Mouse (Mus musculus): Measurements from ENCODE around the gene Zdhhc14. TPM values are rescaled to one million over a fixed set of nuclear protein-coding genes. Genes with fewer than 3 reads are reported as not detected.

Zdhhc14 gene
- polyA plus RNA-seq, 1 experiment, result 0.86 TPM

- Histone ChIP-seq H3K27me3 (ENCODE audit: control insufficient read depth, insufficient read depth, insufficient read length) (peaks cover 4% of the 10 kb centered on the region), H3ac (ENCODE audit: control insufficient read depth, insufficient read length) (no peak overlapping the region), H3K4me2 (ENCODE audit: low read depth) (no peak overlapping the region), H3K36me3 (ENCODE audit: control insufficient read depth, insufficient read depth) (no peaks in the 10 kb centered on the region), H3K4me3 (no peak overlapping the region), H3K79me2 (ENCODE audit: control insufficient read depth, insufficient read depth) (no peaks in the 10 kb centered on the region)
- TF ChIP-seq TCF12 (IDR thresholded peaks at IDR 0.05; ENCODE audit: insufficient read depth, poor library complexity, severe bottlenecking), result no peak
- no peak for TF ChIP-seq MYOD1 (IDR thresholded peaks at IDR 0.05; ENCODE audit: control insufficient read depth in 1 of 3, insufficient read length in 2 of 3, low read depth in 2 of 3)
- no peak for TF ChIP-seq MAX (IDR thresholded peaks at IDR 0.05; ENCODE audit: low read depth)
- no peak for TF ChIP-seq E2F4 (IDR thresholded peaks at IDR 0.05; ENCODE audit: insufficient read depth)
- no peak for TF ChIP-seq TCF3 (IDR thresholded peaks at IDR 0.05; ENCODE audit: insufficient read length, low read depth)
- no peak for TF ChIP-seq POLR2AphosphoS2 (IDR thresholded peaks at IDR 0.05; ENCODE audit: insufficient read length, low read depth)
- no peak for TF ChIP-seq CEBPB (IDR thresholded peaks at IDR 0.05; ENCODE audit: insufficient read depth, poor library complexity, severe bottlenecking)
- no peak for TF ChIP-seq SRF (IDR thresholded peaks at IDR 0.05; ENCODE audit: control insufficient read depth, insufficient read length, low read depth)
- TF ChIP-seq POLR2A (IDR thresholded peaks at IDR 0.05; ENCODE audit: insufficient read length, low read depth), result no peak
- no peak for TF ChIP-seq USF1 (IDR thresholded peaks at IDR 0.05; ENCODE audit: low read depth)
- TF ChIP-seq REST (IDR thresholded peaks at IDR 0.05; ENCODE audit: insufficient read depth, insufficient read length), result no peak
- TF ChIP-seq MYOG (IDR thresholded peaks at IDR 0.05; ENCODE audit: control insufficient read depth in 1 of 3, insufficient read depth in 1 of 3, insufficient read length in 2 of 3, low read depth in 2 of 3), result no peak
Measured at GRCm38 (mm10) chr17:5751066-5751465, 258.7 kb downstream of the Zdhhc14 start.

- Histone ChIP-seq H3K4me3 (peak overlapping the region; percentile 11), H3K36me3 (ENCODE audit: control insufficient read depth, insufficient read depth) (no peaks in the 10 kb centered on the region), H3K4me2 (ENCODE audit: low read depth) (peak overlapping the region; percentile 94), H3K79me2 (ENCODE audit: control insufficient read depth, insufficient read depth) (no peaks in the 10 kb centered on the region), H3ac (ENCODE audit: control insufficient read depth, insufficient read length) (no peak overlapping the region), H3K27me3 (ENCODE audit: control insufficient read depth, insufficient read depth, insufficient read length) (peaks cover 4% of the 10 kb centered on the region)
- TF ChIP-seq POLR2AphosphoS2 (IDR thresholded peaks at IDR 0.05; ENCODE audit: insufficient read length, low read depth) (no peak), MAX (IDR thresholded peaks at IDR 0.05; ENCODE audit: low read depth) (no peak), REST (IDR thresholded peaks at IDR 0.05; ENCODE audit: insufficient read depth, insufficient read length) (no peak), USF1 (IDR thresholded peaks at IDR 0.05; ENCODE audit: low read depth) (no peak), CEBPB (IDR thresholded peaks at IDR 0.05; ENCODE audit: insufficient read depth, poor library complexity, severe bottlenecking) (no peak), POLR2A (IDR thresholded peaks at IDR 0.05; ENCODE audit: insufficient read length, low read depth) (no peak), TCF3 (IDR thresholded peaks at IDR 0.05; ENCODE audit: insufficient read length, low read depth) (no peak), MYOG (IDR thresholded peaks at IDR 0.05; ENCODE audit: control insufficient read depth in 1 of 3, insufficient read depth in 1 of 3, insufficient read length in 2 of 3, low read depth in 2 of 3) (no peak), TCF12 (IDR thresholded peaks at IDR 0.05; ENCODE audit: insufficient read depth, poor library complexity, severe bottlenecking) (no peak), MYOD1 (IDR thresholded peaks at IDR 0.05; ENCODE audit: control insufficient read depth in 1 of 3, insufficient read length in 2 of 3, low read depth in 2 of 3) (no peak), SRF (IDR thresholded peaks at IDR 0.05; ENCODE audit: control insufficient read depth, insufficient read length, low read depth) (no peak), E2F4 (IDR thresholded peaks at IDR 0.05; ENCODE audit: insufficient read depth) (no peak)
Measured at GRCm38 (mm10) chr17:5752322-5752715, 260.0 kb downstream of the Zdhhc14 start.

- H3ac ChIP-seq (ENCODE audit: control insufficient read depth, insufficient read length), result no peak overlapping the region
- TF ChIP-seq TCF3 (IDR thresholded peaks at IDR 0.05; ENCODE audit: insufficient read length, low read depth) (no peak), E2F4 (IDR thresholded peaks at IDR 0.05; ENCODE audit: insufficient read depth) (no peak), POLR2A (IDR thresholded peaks at IDR 0.05; ENCODE audit: insufficient read length, low read depth) (no peak), POLR2AphosphoS2 (IDR thresholded peaks at IDR 0.05; ENCODE audit: insufficient read length, low read depth) (no peak), SRF (IDR thresholded peaks at IDR 0.05; ENCODE audit: control insufficient read depth, insufficient read length, low read depth) (no peak), REST (IDR thresholded peaks at IDR 0.05; ENCODE audit: insufficient read depth, insufficient read length) (no peak), CEBPB (IDR thresholded peaks at IDR 0.05; ENCODE audit: insufficient read depth, poor library complexity, severe bottlenecking) (no peak), MAX (IDR thresholded peaks at IDR 0.05; ENCODE audit: low read depth) (no peak), MYOG (IDR thresholded peaks at IDR 0.05; ENCODE audit: control insufficient read depth in 1 of 3, insufficient read depth in 1 of 3, insufficient read length in 2 of 3, low read depth in 2 of 3) (no peak), TCF12 (IDR thresholded peaks at IDR 0.05; ENCODE audit: insufficient read depth, poor library complexity, severe bottlenecking) (no peak), USF1 (IDR thresholded peaks at IDR 0.05; ENCODE audit: low read depth) (no peak)
- H3K36me3 ChIP-seq (ENCODE audit: control insufficient read depth, insufficient read depth), result no peaks in the 10 kb centered on the region
- H3K27me3 ChIP-seq (ENCODE audit: control insufficient read depth, insufficient read depth, insufficient read length), result peaks cover 4% of the 10 kb centered on the region
- H3K79me2 ChIP-seq (ENCODE audit: control insufficient read depth, insufficient read depth), result no peaks in the 10 kb centered on the region
- H3K4me2 ChIP-seq (ENCODE audit: low read depth), result peak overlapping the region; percentile 94
- peak overlapping the region; percentile 11 for H3K4me3 ChIP-seq
Measured at GRCm38 (mm10) chr17:5752716-5753585, 260.6 kb downstream of the Zdhhc14 start.

- no peak overlapping the region for H3K4me3 ChIP-seq
- H3ac ChIP-seq (ENCODE audit: control insufficient read depth, insufficient read length), result no peak overlapping the region
- no peaks in the 10 kb centered on the region for H3K36me3 ChIP-seq (ENCODE audit: control insufficient read depth, insufficient read depth)
- no peak overlapping the region for H3K4me2 ChIP-seq (ENCODE audit: low read depth)
- H3K27me3 ChIP-seq (ENCODE audit: control insufficient read depth, insufficient read depth, insufficient read length), result peaks cover 14% of the 10 kb centered on the region
- TF ChIP-seq TCF12 (IDR thresholded peaks at IDR 0.05; ENCODE audit: insufficient read depth, poor library complexity, severe bottlenecking), result no peak
- no peak for TF ChIP-seq MYOG (IDR thresholded peaks at IDR 0.05; ENCODE audit: control insufficient read depth in 1 of 3, insufficient read depth in 1 of 3, insufficient read length in 2 of 3, low read depth in 2 of 3)
- no peak for TF ChIP-seq POLR2AphosphoS2 (IDR thresholded peaks at IDR 0.05; ENCODE audit: insufficient read length, low read depth)
- TF ChIP-seq MAX (IDR thresholded peaks at IDR 0.05; ENCODE audit: low read depth), result no peak
- no peaks in the 10 kb centered on the region for H3K79me2 ChIP-seq (ENCODE audit: control insufficient read depth, insufficient read depth)
Measured at GRCm38 (mm10) chr17:5755489-5755888, 263.1 kb downstream of the Zdhhc14 start.
